Comparison of ENCODE assay signal across 8 mouse cellular contexts in the genomic region with DNA sequence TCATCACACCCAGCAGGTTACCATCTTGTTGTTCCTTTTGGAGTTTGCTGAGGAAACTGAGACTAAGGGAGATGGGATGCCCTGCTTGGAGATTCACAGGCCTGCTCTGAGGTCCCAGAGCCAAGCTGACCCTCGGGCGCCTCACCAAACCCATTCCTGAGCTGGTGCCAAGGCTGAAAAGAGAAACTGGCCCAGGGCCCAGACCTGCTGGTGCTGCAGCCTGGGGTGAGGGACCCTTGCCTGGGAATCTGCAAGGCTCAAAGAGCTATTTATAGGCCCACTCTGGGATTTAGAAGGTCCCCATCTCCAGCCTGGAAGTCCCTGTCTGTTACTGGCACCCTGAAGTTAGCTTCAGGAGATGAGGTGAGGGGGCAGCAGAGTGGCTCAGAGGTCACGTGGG. TPM values are rescaled to one million over a fixed set of nuclear protein-coding genes. Genes with fewer than 3 reads are reported as not detected.
DNase-seq lines count a peak whose midpoint lies in the region; ATAC-seq lines count a peak whose summit lies in the region.

No protein-coding gene starts in this region.

- peak; percentile 41 to 60 for DNase-seq in cerebellum, postnatal 25 days
- DNase-seq in cerebellum, adult 9-11 months = no peak
- DNase-seq in midbrain, embryonic 10.5 days (ENCODE audit: low spot score) = no peak
- peak; percentile 68 to 81 for DNase-seq in heart, adult 9 months (ENCODE audit: low spot score in 2 of 2)
- peak; percentile 77 to 86 for DNase-seq in layer of hippocampus, postnatal 10 days (ENCODE audit: low spot score in 2 of 2)
- no peak for DNase-seq in thymus, postnatal 36 days
- DNase-seq in thymus, postnatal 14 days = no peak

- 83% methylated on average over 3 of the region's 3 CpGs for WGBS in midbrain, embryonic 13.5 days
- WGBS in midbrain, embryonic 10.5 days = 86% methylated on average over 3 of the region's 3 CpGs

- H3K4me3 ChIP-seq in midbrain, embryonic 13.5 days (replicated peaks) = no peak overlapping the region
- H3K4me3 ChIP-seq in midbrain, embryonic 10.5 days = no peak overlapping the region

- peaks cover 10% of the 10 kb centered on the region for H3K4me1 ChIP-seq in midbrain, embryonic 13.5 days (replicated peaks)
- peaks cover 17% of the 10 kb centered on the region for H3K4me1 ChIP-seq in midbrain, embryonic 10.5 days

- H3K9ac ChIP-seq in midbrain, embryonic 13.5 days (replicated peaks) = no peak overlapping the region

- no peaks in the 10 kb centered on the region for H3K9me3 ChIP-seq in midbrain, embryonic 13.5 days
- no peaks in the 10 kb centered on the region for H3K9me3 ChIP-seq in midbrain, embryonic 10.5 days (replicated peaks)

- 0 out of 2 replicates have a peak, but pooled peaks cover 6% of the 10 kb centered on the region for H3K27me3 ChIP-seq in midbrain, embryonic 13.5 days
- H3K27me3 ChIP-seq in midbrain, embryonic 10.5 days (ENCODE audit: low read depth, poor library complexity, severe bottlenecking) = 0 out of 2 replicates have a peak, but pooled peaks cover 7% of the 10 kb centered on the region

- H3K36me3 ChIP-seq in midbrain, embryonic 13.5 days = peaks cover 8% of the 10 kb centered on the region
- peaks cover 13% of the 10 kb centered on the region for H3K36me3 ChIP-seq in midbrain, embryonic 10.5 days

- no peak for ATAC-seq in midbrain, embryonic 13.5 days

- peak overlapping the region; percentile 56; the same call in 1 of the 2 replicates for H3K27ac ChIP-seq in midbrain, embryonic 13.5 days
- no peak overlapping the region for H3K27ac ChIP-seq in midbrain, embryonic 10.5 days (replicated peaks)

- no peak overlapping the region for H3K4me2 ChIP-seq in midbrain, embryonic 13.5 days (replicated peaks)

RNA-seq across cellular contexts. Expression of a gene that starts 2.7 kb away (rescaled TPM):
- polyA plus RNA-seq in midbrain, embryonic 13.5 days (2015; fragmentation: Nextera tagmentation; extraction: Ambion mirVana) = 27.2 and 30.4 TPM in 2 replicates
- 28.4 and 30.7 TPM in 2 replicates for polyA plus RNA-seq in midbrain, embryonic 10.5 days (2016; fragmentation: Nextera tagmentation; extraction: Ambion mirVana)
- 10 to 100 TPM; 36.1 to 41.7 TPM for total RNA-seq in layer of hippocampus, postnatal 10 days (2021)

RNA-seq across cellular contexts. Expression of a gene that starts 7.8 kb away (rescaled TPM):
- 139 and 146 TPM in 2 replicates for polyA plus RNA-seq in midbrain, embryonic 13.5 days (2015; fragmentation: Nextera tagmentation; extraction: Ambion mirVana)
- polyA plus RNA-seq in midbrain, embryonic 10.5 days (2016; fragmentation: Nextera tagmentation; extraction: Ambion mirVana) = 14.4 and 44.7 TPM in 2 replicates
- 100 to 1,000 TPM; 575 to 578 TPM for total RNA-seq in layer of hippocampus, postnatal 10 days (2021)

RNA-seq across cellular contexts. Expression of a gene that starts 10.5 kb away (rescaled TPM):
- 12.5 and 13.4 TPM in 2 replicates for polyA plus RNA-seq in midbrain, embryonic 13.5 days (2015; fragmentation: Nextera tagmentation; extraction: Ambion mirVana)
- 16.1 and 18.1 TPM in 2 replicates for polyA plus RNA-seq in midbrain, embryonic 10.5 days (2016; fragmentation: Nextera tagmentation; extraction: Ambion mirVana)
- 10 to 100 TPM; 10.5 to 12.0 TPM for total RNA-seq in layer of hippocampus, postnatal 10 days (2021)

RNA-seq across cellular contexts. Expression of a gene that starts 10.9 kb away (rescaled TPM):
- polyA plus RNA-seq in midbrain, embryonic 13.5 days (2015; fragmentation: Nextera tagmentation; extraction: Ambion mirVana) = 53.0 and 56.5 TPM in 2 replicates
- 38.2 and 41.3 TPM in 2 replicates for polyA plus RNA-seq in midbrain, embryonic 10.5 days (2016; fragmentation: Nextera tagmentation; extraction: Ambion mirVana)
- 10 to 100 TPM; 39.9 to 46.5 TPM for total RNA-seq in layer of hippocampus, postnatal 10 days (2021)

RNA-seq across cellular contexts. Expression of a gene that starts 11.1 kb away (rescaled TPM):
- polyA plus RNA-seq in midbrain, embryonic 13.5 days (2015; fragmentation: Nextera tagmentation; extraction: Ambion mirVana) = 0.26 and 0.59 TPM in 2 replicates
- 0.46 and 0.86 TPM in 2 replicates for polyA plus RNA-seq in midbrain, embryonic 10.5 days (2016; fragmentation: Nextera tagmentation; extraction: Ambion mirVana)
- total RNA-seq in layer of hippocampus, postnatal 10 days (2021) = under 1 TPM; 0.57 to 0.67 TPM

Comparison
In these comparisons a context has a peak if more than half of its experiments do, and no peak if none do; other contexts are left out.
1. DNase-seq: peak in cerebellum, postnatal 25 days (2 of 2), heart, adult 9 months (2 of 2) and layer of hippocampus, postnatal 10 days (2 of 2); none in cerebellum, adult 9-11 months (single experiment), midbrain, embryonic 10.5 days (single experiment), thymus, postnatal 36 days (0 of 2) and thymus, postnatal 14 days (single experiment).